Mouse (Mus musculus): ENCODE measurements around the gene Dot1l.

DNA sequence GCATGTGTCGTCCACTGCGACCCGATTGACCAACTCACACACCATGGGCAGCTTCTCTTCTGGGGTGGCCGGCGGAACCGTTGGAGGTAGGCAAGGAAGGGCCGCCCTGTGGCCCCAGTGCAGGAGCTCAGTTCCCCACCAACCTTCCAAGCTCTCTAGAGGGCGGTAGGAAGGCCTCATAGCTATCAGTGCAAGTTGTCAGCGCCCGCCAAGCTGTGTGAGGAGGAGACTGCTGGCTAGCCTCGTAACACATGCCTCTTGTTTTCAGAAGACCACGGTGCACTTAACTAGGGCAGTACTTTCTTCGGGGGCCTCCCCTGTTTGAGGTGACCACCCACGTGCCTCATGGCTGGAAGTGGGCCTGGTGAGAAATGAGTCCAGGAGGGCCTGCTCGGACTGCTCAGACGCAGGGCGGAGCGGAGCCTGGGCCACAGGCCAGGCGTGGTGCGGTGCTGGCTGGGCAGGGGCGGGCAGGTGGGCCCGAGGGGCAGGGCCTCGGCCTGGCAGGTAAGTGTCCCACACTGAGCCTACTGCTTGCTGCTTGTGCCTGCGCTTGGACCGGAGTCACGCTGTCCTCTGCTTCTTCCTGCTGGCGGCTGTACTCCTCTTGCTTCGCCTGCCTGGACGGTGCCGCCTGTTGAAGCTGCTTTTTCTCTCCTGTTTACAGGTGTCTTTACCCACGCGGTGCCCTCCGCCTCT, 36.6 kb downstream of the Dot1l start:
- TF ChIP-seq CTCF (IDR thresholded peaks at IDR 0.05; ENCODE audit: extremely low read depth, insufficient read depth, insufficient read length, insufficient replicate concordance) = no peak
- TF ChIP-seq POLR2A (IDR thresholded peaks at IDR 0.05; ENCODE audit: low read depth, low read length) = no peak

All from spleen, adult 2 months (tissue).